Mouse (Mus musculus) embryonic facial prominence, embryonic 14.5 days (tissue): ENCODE results near the gene Pde11a. TPM values are rescaled to one million over a fixed set of nuclear protein-coding genes. Genes with fewer than 3 reads are reported as not detected.

ENCODE experiments used
- ATAC-seq: fragments of 200-750 bp; cut with Nextera tagmentation; 2 replicates; pipeline ENCODE4 v1.8.0; 2017; ENCODE audit warnings: low read depth, moderate number of reproducible peaks, moderate TSS enrichment
- DNase-seq: peaks from one replicate; pipeline ENCODE4 v3.0.0-alpha.2; 2015; ENCODE audit warnings: low spot score
- H3K27ac ChIP-seq: fragments of 300-500 bp; sonication (generic); replicated peaks from 2 replicates; pipeline ENCODE4 v1.5.1; 2014; ENCODE audit warnings: low read depth, mild to moderate bottlenecking, low read length, moderate library complexity
- H3K27me3 ChIP-seq: fragments of 300-500 bp; sonication (generic); replicated peaks from 2 replicates; pipeline ENCODE4 v1.6.1; 2014; ENCODE audit warnings: low read length; ENCODE audit not compliant: control insufficient read depth, insufficient read depth
- H3K36me3 ChIP-seq: fragments of 300-500 bp; sonication (generic); 2 replicates; pipeline ENCODE4 v1.6.1; 2014; ENCODE audit warnings: low read length, mixed read lengths; ENCODE audit not compliant: control insufficient read depth, insufficient read depth
- H3K4me1 ChIP-seq: fragments of 300-500 bp; sonication (generic); 2 replicates; pipeline ENCODE4 v1.6.1; 2014; ENCODE audit warnings: antibody characterized with exemption, low read length; ENCODE audit not compliant: control insufficient read depth, insufficient read depth
- H3K4me2 ChIP-seq: fragments of 300-500 bp; sonication (generic); 2 replicates; pipeline ENCODE4 v1.6.1; 2014; ENCODE audit warnings: low read depth, mild to moderate bottlenecking, low read length, moderate library complexity, mixed read lengths
- H3K4me3 ChIP-seq: fragments of 300-500 bp; sonication (generic); 2 replicates; pipeline ENCODE4 v1.5.1; 2014; ENCODE audit warnings: low read depth, mild to moderate bottlenecking, low read length
- H3K9ac ChIP-seq: fragments of 300-500 bp; sonication (generic); 2 replicates; pipeline ENCODE4 v1.6.1; 2014; ENCODE audit warnings: low read depth, mild to moderate bottlenecking, low read length, moderate library complexity, mixed read lengths
- H3K9me3 ChIP-seq: fragments of 300-500 bp; sonication (generic); 2 replicates; pipeline ENCODE4 v1.6.1; 2016; ENCODE audit warnings: low read length; ENCODE audit not compliant: control insufficient read depth
- WGBS: fragments of 180-500 bp; shearing (Covaris S2); extraction: QIAGEN DNeasy Blood & Tissue Kit; methylation state at CpG from one replicate; pipeline ENCODE4 v1.1.7; 2014; 5-methylcytosine and 5-hydroxymethylcytosine counted together
- polyA plus RNA-seq: library from polyadenylated mRNA; unstranded; fragments of >200 nt; fragmentation: Nextera tagmentation; extraction: Ambion mirVana; gene quantifications from 2 replicates; pipeline ENCODE4 v1.2.1, GENCODE M21; 2014

Pde11a gene
- polyA plus RNA-seq = 0.21 and 0.31 TPM in 2 replicates

- no peak within 1 kb of the TSS for H3K27ac ChIP-seq
- WGBS = 37% methylated on average over 16 of the region's 41 CpGs
- H3K4me2 ChIP-seq = peak within 1 kb of the TSS; percentile 95
- H3K9me3 ChIP-seq = no peaks in the 10 kb centered on the region
- peaks cover 10% of the 10 kb centered on the region; the same call in 1 of the 2 replicates for H3K27me3 ChIP-seq
- H3K36me3 ChIP-seq = no peaks in the 10 kb centered on the region
- ATAC-seq (peak; percentile 62), DNase-seq (peak; percentile 31)
- H3K9ac ChIP-seq = peak within 1 kb of the TSS; percentile 57
- peak within 1 kb of the TSS; percentile 45 for H3K4me3 ChIP-seq
- H3K4me1 ChIP-seq = no peaks in the 10 kb centered on the region
Observed at GRCm38 (mm10) chr2:76338215-76339156, at the start of gene Pde11a. Gene Pde11a (minus strand): TSS chr2:76338774.

- Histone ChIP-seq H3K36me3 (peaks cover 33% of the 10 kb centered on the region), H3K27ac (no peak overlapping the region), H3K4me2 (no peak overlapping the region), H3K9ac (no peak overlapping the region), H3K9me3 (no peaks in the 10 kb centered on the region), H3K4me1 (no peaks in the 10 kb centered on the region), H3K4me3 (no peak overlapping the region), H3K27me3 (no peaks in the 10 kb centered on the region)
- ATAC-seq = no peak
- no peak for DNase-seq
Observed at GRCm38 (mm10) chr2:76386531-76386930, 48.0 kb upstream of the Pde11a start.

DNA sequence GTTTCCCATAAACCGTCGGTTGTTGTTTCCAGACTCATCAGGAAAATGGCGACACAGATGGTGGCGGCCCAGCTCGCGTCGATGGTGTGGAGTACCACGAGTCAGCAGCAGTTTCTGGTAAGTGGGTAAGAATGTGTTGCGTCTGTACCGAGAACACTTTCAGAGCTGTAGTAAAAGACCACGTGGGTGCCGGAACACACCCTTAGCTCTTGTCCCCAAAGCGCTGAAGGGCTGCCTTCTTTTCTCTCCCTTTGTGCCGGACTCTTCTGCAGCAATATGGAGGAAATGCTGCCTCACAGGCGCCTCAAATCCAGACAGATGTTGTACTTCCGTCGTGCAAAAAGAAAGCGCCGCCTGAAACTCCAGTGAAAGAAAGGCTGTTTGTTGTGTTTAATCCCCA is 40.1 kb upstream of the Pde11a start:
- Histone ChIP-seq H3K4me3 (no peak overlapping the region), H3K4me1 (no peaks in the 10 kb centered on the region), H3K36me3 (peaks cover 87% of the 10 kb centered on the region), H3K9ac (no peak overlapping the region), H3K4me2 (no peak overlapping the region), H3K27ac (no peak overlapping the region), H3K9me3 (no peaks in the 10 kb centered on the region), H3K27me3 (no peaks in the 10 kb centered on the region)
- DNase-seq (no peak), ATAC-seq (no peak)
- WGBS = 96% methylated on average over 19 of the region's 19 CpGs

DNA sequence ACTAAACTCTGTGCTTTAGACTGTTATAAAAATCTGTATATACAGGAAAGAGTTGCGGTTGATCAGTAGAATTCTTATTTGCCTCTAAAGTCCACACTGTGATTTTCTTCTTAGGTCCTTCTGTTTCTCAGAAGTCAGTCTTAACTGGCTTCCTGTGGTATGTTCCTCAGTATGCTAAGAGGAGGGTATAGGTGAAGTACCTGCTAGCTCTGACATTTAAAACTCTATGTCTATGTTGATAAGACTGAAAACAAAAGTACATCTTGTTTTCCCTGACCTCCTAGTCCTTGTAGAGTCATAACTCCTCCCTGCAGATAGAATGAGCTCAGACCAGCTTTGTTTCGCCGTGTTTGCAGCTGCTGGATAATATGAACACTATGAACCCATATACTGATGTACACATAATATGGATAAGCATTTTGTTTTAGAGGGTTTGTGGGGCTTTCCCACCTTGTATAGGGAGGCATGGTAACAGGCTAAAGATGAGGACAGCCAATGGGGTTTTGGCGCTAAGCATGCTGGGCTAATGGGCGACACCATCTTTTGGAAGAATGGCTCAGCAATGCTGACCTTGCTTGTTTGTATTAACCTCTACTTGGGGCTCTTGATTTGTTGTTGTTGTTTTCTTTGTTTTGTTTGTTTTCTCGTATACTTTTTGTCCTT is 36.1 kb upstream of the Pde11a start:
- H3K36me3 ChIP-seq = peaks cover 62% of the 10 kb centered on the region

DNA sequence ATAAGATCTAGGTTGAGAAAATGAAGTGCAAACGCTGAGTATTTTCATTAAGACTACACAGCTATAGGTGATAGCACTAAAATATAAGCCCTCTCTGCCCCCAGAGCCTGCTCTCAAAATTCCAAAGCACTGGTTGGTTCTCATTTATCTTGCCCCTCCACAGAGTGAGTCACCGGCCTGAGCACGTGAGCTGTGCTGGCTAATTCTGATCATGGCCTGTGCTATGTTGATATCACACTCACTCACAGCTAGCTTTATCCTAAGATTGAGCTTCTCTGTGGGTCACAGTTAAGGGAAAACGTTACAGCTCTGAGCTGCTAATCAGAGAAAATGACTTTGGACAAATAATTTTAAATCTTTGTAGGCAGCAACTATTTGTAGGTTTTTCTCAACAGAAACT is 33.7 kb upstream of the Pde11a start:
- no peak overlapping the region for H3K4me3 ChIP-seq
- ATAC-seq (no peak), DNase-seq (no peak)
- peaks cover 6% of the 10 kb centered on the region; the same call in 1 of the 2 replicates for H3K4me1 ChIP-seq
- H3K9me3 ChIP-seq = no peaks in the 10 kb centered on the region
- no peak overlapping the region for H3K9ac ChIP-seq
- peaks cover 37% of the 10 kb centered on the region for H3K36me3 ChIP-seq
- no peak overlapping the region for H3K4me2 ChIP-seq
- 86% methylated on average over 4 of the region's 4 CpGs for WGBS
- H3K27ac ChIP-seq = no peak overlapping the region
- no peaks in the 10 kb centered on the region for H3K27me3 ChIP-seq

More for the DNA sequence above, 36.1 kb upstream of the Pde11a start:
- ATAC-seq (no peak), DNase-seq (no peak)
- Histone ChIP-seq H3K9ac (no peak overlapping the region), H3K4me2 (no peak overlapping the region), H3K4me1 (peaks cover 6% of the 10 kb centered on the region; the same call in 1 of the 2 replicates), H3K4me3 (no peak overlapping the region), H3K27ac (no peak overlapping the region), H3K9me3 (no peaks in the 10 kb centered on the region), H3K27me3 (no peaks in the 10 kb centered on the region)
- WGBS = 85% methylated on average over 6 of the region's 6 CpGs

DNA sequence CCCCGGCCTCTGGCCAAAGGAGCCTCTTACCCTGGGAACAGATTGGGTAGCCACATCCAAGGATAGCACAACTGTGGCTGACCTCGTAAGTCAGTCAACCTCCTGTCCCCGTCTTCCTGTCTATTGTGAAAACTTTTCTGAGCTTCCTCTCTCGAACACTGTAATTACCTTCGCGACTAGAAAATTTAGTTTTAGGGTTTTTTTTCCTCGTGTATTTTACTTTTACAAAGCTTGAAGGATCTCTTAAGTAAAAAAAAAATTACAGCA is 32.0 kb upstream of the Pde11a start:
- ATAC-seq (no peak), DNase-seq (no peak)
- Histone ChIP-seq H3K4me3 (peak overlapping the region; percentile 97), H3K4me2 (peak overlapping the region; percentile 77), H3K4me1 (peaks cover 6% of the 10 kb centered on the region; the same call in 1 of the 2 replicates), H3K9ac (peak overlapping the region; percentile 85), H3K27me3 (no peaks in the 10 kb centered on the region), H3K27ac (no peak overlapping the region), H3K36me3 (peaks cover 24% of the 10 kb centered on the region; the same call in 1 of the 2 replicates), H3K9me3 (no peaks in the 10 kb centered on the region)
- WGBS = 3% methylated on average over 7 of the region's 7 CpGs

- peak; percentile 92 for ATAC-seq
- H3K9ac ChIP-seq = peak within 1 kb of the TSS; percentile 85
- peak within 1 kb of the TSS; percentile 97 for H3K4me3 ChIP-seq
- H3K27me3 ChIP-seq = no peaks in the 10 kb centered on the region
- peak; percentile 93 for DNase-seq
- H3K9me3 ChIP-seq = no peaks in the 10 kb centered on the region
- peak within 1 kb of the TSS; percentile 77 for H3K4me2 ChIP-seq
- 0% methylated on average over 41 of the region's 61 CpGs for WGBS
- peak within 1 kb of the TSS; percentile 65 for H3K27ac ChIP-seq
- peaks cover 6% of the 10 kb centered on the region; the same call in 1 of the 2 replicates for H3K4me1 ChIP-seq
- peaks cover 18% of the 10 kb centered on the region; the same call in 1 of the 2 replicates for H3K36me3 ChIP-seq
Observed at GRCm38 (mm10) chr2:76369821-76370655, 31.5 kb upstream of the Pde11a start, which contains the start of gene Rbm45. Gene Rbm45 (plus strand): TSS chr2:76369984.
